Mouse (Mus musculus): ENCODE measurements at regions not wholly inside any gene's neighbourhood (a gene's known extent, or its start where the extent isn't known, plus 50 kb on each side); places are given as distances from the start of the nearest gene placed in this dataset.

DNA sequence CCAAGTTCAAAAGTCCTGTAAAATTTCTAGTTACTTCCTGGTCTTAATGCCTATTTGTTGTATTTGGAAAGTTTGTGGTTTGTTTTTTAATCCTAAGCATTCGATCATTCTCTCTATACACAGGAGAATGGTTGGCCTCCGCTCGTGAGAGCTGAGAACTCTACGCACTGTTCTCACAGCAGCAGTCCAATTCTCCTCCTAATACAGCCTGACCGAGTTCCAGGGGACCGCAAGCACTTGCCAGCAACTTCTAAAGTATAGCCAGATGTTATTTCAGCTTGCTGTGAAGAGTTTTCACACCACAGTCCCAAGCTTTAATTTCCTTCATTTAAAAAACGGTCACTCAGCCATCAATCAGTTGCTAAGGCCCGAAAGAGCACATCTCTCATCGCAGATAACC is 329.3 kb upstream of the Hsf2 start:
- WGBS, result 86% methylated on average over 9 of the region's 9 CpGs
- Histone ChIP-seq H3K27ac (ENCODE audit: low read length) (no peak overlapping the region), H3K9me3 (ENCODE audit: control insufficient read depth, low read length) (no peaks in the 10 kb centered on the region), H3K4me3 (replicated peaks; ENCODE audit: low read length) (no peak overlapping the region), H3K9ac (replicated peaks; ENCODE audit: low read depth, low read length) (no peak overlapping the region), H3K4me2 (ENCODE audit: low read length) (no peak overlapping the region), H3K36me3 (ENCODE audit: control insufficient read depth, insufficient read depth) (no peaks in the 10 kb centered on the region), H3K4me1 (replicated peaks; ENCODE audit: control insufficient read depth, insufficient read depth, low read length) (no peaks in the 10 kb centered on the region), H3K27me3 (replicated peaks; ENCODE audit: control insufficient read depth, insufficient read depth, low read length) (no peaks in the 10 kb centered on the region)
- ATAC-seq, result no peak

- H3K9me3 ChIP-seq (ENCODE audit: control insufficient read depth, low read length), result no peaks in the 10 kb centered on the region
- no peaks in the 10 kb centered on the region for H3K36me3 ChIP-seq (ENCODE audit: control insufficient read depth, insufficient read depth)
- ATAC-seq, result no peak
Observed at GRCm38 (mm10) chr10:57160546-57160945, 325.6 kb upstream of the Hsf2 start.

GRCm38 (mm10) chr10:57163359-57163758 is 322.8 kb upstream of the Hsf2 start:
- H3K4me1 ChIP-seq (replicated peaks; ENCODE audit: control insufficient read depth, insufficient read depth, low read length), result no peaks in the 10 kb centered on the region
- no peak for ATAC-seq
- no peak overlapping the region for H3K9ac ChIP-seq (replicated peaks; ENCODE audit: low read depth, low read length)
- no peak overlapping the region for H3K4me2 ChIP-seq (ENCODE audit: low read length)
- no peaks in the 10 kb centered on the region for H3K9me3 ChIP-seq (ENCODE audit: control insufficient read depth, low read length)
- no peaks in the 10 kb centered on the region for H3K36me3 ChIP-seq (ENCODE audit: control insufficient read depth, insufficient read depth)
- no peak overlapping the region for H3K27ac ChIP-seq (ENCODE audit: low read length)
- no peaks in the 10 kb centered on the region for H3K27me3 ChIP-seq (replicated peaks; ENCODE audit: control insufficient read depth, insufficient read depth, low read length)
- 91% methylated on average over 5 of the region's 5 CpGs for WGBS
- H3K4me3 ChIP-seq (replicated peaks; ENCODE audit: low read length), result no peak overlapping the region

More at GRCm38 (mm10) chr10:57160546-57160945, 325.6 kb upstream of the Hsf2 start:
- H3K4me3 ChIP-seq (replicated peaks; ENCODE audit: low read length), result no peak overlapping the region
- no peak overlapping the region for H3K4me2 ChIP-seq (ENCODE audit: low read length)
- H3K27me3 ChIP-seq (replicated peaks; ENCODE audit: control insufficient read depth, insufficient read depth, low read length), result no peaks in the 10 kb centered on the region
- no peak overlapping the region for H3K27ac ChIP-seq (ENCODE audit: low read length)
- H3K9ac ChIP-seq (replicated peaks; ENCODE audit: low read depth, low read length), result no peak overlapping the region
- H3K4me1 ChIP-seq (replicated peaks; ENCODE audit: control insufficient read depth, insufficient read depth, low read length), result no peaks in the 10 kb centered on the region

DNA sequence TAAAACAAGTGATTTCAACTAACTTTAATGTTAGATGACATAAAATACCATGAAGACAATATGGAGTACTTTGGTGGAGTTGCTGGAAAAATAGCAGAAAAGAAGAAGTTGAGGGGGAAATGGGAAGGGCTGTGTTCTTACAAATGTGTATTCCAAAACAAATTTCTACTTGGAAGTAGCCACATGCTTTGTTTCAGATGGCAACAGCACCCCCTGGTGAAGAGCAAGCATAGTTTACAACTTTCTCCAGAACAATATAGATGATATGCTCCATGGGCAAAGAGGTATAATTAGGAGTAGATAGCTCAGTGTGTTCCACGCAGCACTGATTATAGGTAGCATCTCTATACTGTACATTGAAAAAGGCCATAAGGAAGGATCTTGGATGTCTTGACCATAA is 302.6 kb upstream of the Hsf2 start:
- no peaks in the 10 kb centered on the region for H3K36me3 ChIP-seq (ENCODE audit: control insufficient read depth, insufficient read depth)
- H3K27me3 ChIP-seq (replicated peaks; ENCODE audit: control insufficient read depth, insufficient read depth, low read length), result no peaks in the 10 kb centered on the region
- 77% methylated on average over 1 of the region's 1 CpGs for WGBS
- no peak overlapping the region for H3K4me3 ChIP-seq (replicated peaks; ENCODE audit: low read length)
- no peaks in the 10 kb centered on the region for H3K4me1 ChIP-seq (replicated peaks; ENCODE audit: control insufficient read depth, insufficient read depth, low read length)
- H3K9ac ChIP-seq (replicated peaks; ENCODE audit: low read depth, low read length), result no peak overlapping the region
- H3K9me3 ChIP-seq (ENCODE audit: control insufficient read depth, low read length), result no peaks in the 10 kb centered on the region
- no peak overlapping the region for H3K27ac ChIP-seq (ENCODE audit: low read length)
- ATAC-seq, result no peak
- no peak overlapping the region for H3K4me2 ChIP-seq (ENCODE audit: low read length)

DNA sequence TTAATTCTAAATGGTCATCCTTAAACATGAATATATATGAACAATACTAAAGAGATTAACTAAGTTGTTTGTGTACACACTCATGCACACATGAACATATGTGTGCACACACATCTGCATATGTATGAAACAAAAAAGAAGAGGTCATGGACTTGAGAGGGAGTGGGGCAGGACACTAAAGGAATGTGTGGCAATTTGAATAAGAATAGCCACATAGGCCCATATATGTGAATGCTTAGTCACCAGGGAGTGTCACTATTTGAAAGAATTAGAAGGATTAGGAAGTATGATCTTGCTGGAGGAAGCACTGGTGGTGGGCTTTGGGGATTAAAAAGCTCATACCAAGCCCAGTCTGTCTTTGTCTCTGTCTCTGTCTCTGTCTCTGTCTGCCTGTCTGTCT is 275.5 kb upstream of the Hsf2 start:
- Histone ChIP-seq H3K4me3 (replicated peaks; ENCODE audit: low read length) (no peak overlapping the region), H3K9ac (replicated peaks; ENCODE audit: low read depth, low read length) (no peak overlapping the region), H3K27ac (ENCODE audit: low read length) (no peak overlapping the region), H3K9me3 (ENCODE audit: control insufficient read depth, low read length) (no peaks in the 10 kb centered on the region), H3K4me1 (replicated peaks; ENCODE audit: control insufficient read depth, insufficient read depth, low read length) (no peaks in the 10 kb centered on the region), H3K36me3 (ENCODE audit: control insufficient read depth, insufficient read depth) (no peaks in the 10 kb centered on the region), H3K4me2 (ENCODE audit: low read length) (no peak overlapping the region), H3K27me3 (replicated peaks; ENCODE audit: control insufficient read depth, insufficient read depth, low read length) (no peaks in the 10 kb centered on the region)
- ATAC-seq, result no peak

DNA sequence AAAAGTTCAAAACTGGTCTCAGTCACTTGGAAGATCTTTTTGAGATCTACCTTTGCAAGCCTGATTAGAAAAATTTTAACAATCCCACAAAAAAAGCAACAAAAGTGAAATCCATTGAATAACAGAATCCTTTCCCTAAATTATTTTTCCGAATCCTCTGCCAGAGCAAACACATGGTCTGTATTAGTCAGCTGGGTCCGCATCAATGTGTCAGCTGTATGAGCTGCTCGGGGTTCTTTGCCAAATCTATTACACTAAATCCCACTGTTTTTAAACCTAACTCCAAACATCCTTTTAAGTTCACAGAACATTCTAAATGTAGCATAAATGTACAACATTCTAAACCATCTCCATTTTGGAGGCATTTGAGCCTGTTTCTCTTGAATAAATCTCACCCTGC is 255.1 kb upstream of the Hsf2 start:
- no peaks in the 10 kb centered on the region for H3K4me1 ChIP-seq (replicated peaks; ENCODE audit: control insufficient read depth, insufficient read depth, low read length)
- 66% methylated on average over 3 of the region's 3 CpGs for WGBS
- H3K9ac ChIP-seq (replicated peaks; ENCODE audit: low read depth, low read length), result no peak overlapping the region
- H3K4me2 ChIP-seq (ENCODE audit: low read length), result no peak overlapping the region
- H3K9me3 ChIP-seq (ENCODE audit: control insufficient read depth, low read length), result no peaks in the 10 kb centered on the region
- H3K36me3 ChIP-seq (ENCODE audit: control insufficient read depth, insufficient read depth), result no peaks in the 10 kb centered on the region
- no peak for ATAC-seq
- H3K27ac ChIP-seq (ENCODE audit: low read length), result no peak overlapping the region
- H3K27me3 ChIP-seq (replicated peaks; ENCODE audit: control insufficient read depth, insufficient read depth, low read length), result no peaks in the 10 kb centered on the region
- no peak overlapping the region for H3K4me3 ChIP-seq (replicated peaks; ENCODE audit: low read length)

DNA sequence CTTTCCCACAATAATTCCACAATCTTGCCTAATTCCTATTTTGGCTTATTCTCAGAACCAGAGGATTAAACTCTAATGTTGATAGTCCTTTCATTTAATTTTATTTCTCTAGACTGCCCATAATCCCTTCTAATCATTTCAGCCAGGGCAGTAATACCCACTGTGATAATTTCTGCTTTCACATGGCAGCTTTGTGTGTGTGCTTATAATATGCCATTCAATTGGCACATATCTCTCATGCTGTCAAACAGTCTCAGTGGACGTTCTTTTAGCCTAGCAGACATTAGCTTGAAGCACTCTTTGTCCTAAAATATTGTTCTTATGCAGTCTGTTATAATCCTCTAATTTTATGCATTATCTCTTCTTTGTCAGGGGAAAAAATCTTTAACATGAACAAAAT is 205.0 kb upstream of the Hsf2 start:
- no peaks in the 10 kb centered on the region for H3K9me3 ChIP-seq (ENCODE audit: control insufficient read depth, low read length)
- WGBS, result 7% methylated on average over 1 of the region's 1 CpGs
- H3K4me1 ChIP-seq (replicated peaks; ENCODE audit: control insufficient read depth, insufficient read depth, low read length), result no peaks in the 10 kb centered on the region
- no peak overlapping the region for H3K27ac ChIP-seq (ENCODE audit: low read length)
- no peak overlapping the region for H3K4me3 ChIP-seq (replicated peaks; ENCODE audit: low read length)
- no peak overlapping the region for H3K4me2 ChIP-seq (ENCODE audit: low read length)
- ATAC-seq, result no peak
- no peaks in the 10 kb centered on the region for H3K36me3 ChIP-seq (ENCODE audit: control insufficient read depth, insufficient read depth)
- no peak overlapping the region for H3K9ac ChIP-seq (replicated peaks; ENCODE audit: low read depth, low read length)
- no peaks in the 10 kb centered on the region for H3K27me3 ChIP-seq (replicated peaks; ENCODE audit: control insufficient read depth, insufficient read depth, low read length)

DNA sequence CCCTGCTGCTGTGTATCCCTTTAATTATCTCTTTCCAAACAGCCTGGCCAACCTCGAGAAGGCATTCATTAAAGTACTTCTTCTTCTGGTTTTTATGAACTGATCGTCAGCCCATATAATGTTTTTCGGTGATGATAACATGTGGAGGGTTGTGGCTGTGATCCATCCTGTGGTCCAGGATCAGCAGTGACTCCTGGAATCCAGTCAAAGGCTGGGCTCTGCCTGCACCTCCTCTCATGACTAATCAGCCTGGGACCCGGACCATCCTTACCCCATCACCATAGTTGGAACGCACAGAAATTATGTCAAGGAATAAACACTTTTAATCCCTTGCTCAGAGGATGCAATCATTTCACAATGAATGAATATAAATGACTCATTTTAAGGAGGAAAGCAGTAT is 203.3 kb upstream of the Hsf2 start:
- ATAC-seq, result no peak
- WGBS, result 75% methylated on average over 5 of the region's 5 CpGs

GRCm38 (mm10) chr10:57291596-57291995 is 194.6 kb upstream of the Hsf2 start:
- Histone ChIP-seq H3K27me3 (replicated peaks; ENCODE audit: control insufficient read depth, insufficient read depth, low read length) (no peaks in the 10 kb centered on the region), H3K9ac (replicated peaks; ENCODE audit: low read depth, low read length) (no peak overlapping the region), H3K4me3 (replicated peaks; ENCODE audit: low read length) (no peak overlapping the region), H3K27ac (ENCODE audit: low read length) (no peak overlapping the region), H3K9me3 (ENCODE audit: control insufficient read depth, low read length) (no peaks in the 10 kb centered on the region), H3K4me1 (replicated peaks; ENCODE audit: control insufficient read depth, insufficient read depth, low read length) (no peaks in the 10 kb centered on the region), H3K4me2 (ENCODE audit: low read length) (no peak overlapping the region), H3K36me3 (ENCODE audit: control insufficient read depth, insufficient read depth) (no peaks in the 10 kb centered on the region)
- whole genome bisulfite sequencing, result 94% methylated on average over 10 of the region's 10 CpGs
- no peak for ATAC-seq

More for the DNA sequence above, 203.3 kb upstream of the Hsf2 start:
- Histone ChIP-seq H3K4me1 (replicated peaks; ENCODE audit: control insufficient read depth, insufficient read depth, low read length) (no peaks in the 10 kb centered on the region), H3K9me3 (ENCODE audit: control insufficient read depth, low read length) (no peaks in the 10 kb centered on the region), H3K4me2 (ENCODE audit: low read length) (no peak overlapping the region), H3K27me3 (replicated peaks; ENCODE audit: control insufficient read depth, insufficient read depth, low read length) (no peaks in the 10 kb centered on the region), H3K27ac (ENCODE audit: low read length) (no peak overlapping the region), H3K9ac (replicated peaks; ENCODE audit: low read depth, low read length) (no peak overlapping the region), H3K4me3 (replicated peaks; ENCODE audit: low read length) (no peak overlapping the region), H3K36me3 (ENCODE audit: control insufficient read depth, insufficient read depth) (no peaks in the 10 kb centered on the region)

GRCm38 (mm10) chr10:57313799-57314198 is 172.4 kb upstream of the Hsf2 start:
- Histone ChIP-seq H3K27me3 (replicated peaks; ENCODE audit: control insufficient read depth, insufficient read depth, low read length) (no peaks in the 10 kb centered on the region), H3K36me3 (ENCODE audit: control insufficient read depth, insufficient read depth) (no peaks in the 10 kb centered on the region), H3K27ac (ENCODE audit: low read length) (no peak overlapping the region), H3K9ac (replicated peaks; ENCODE audit: low read depth, low read length) (no peak overlapping the region), H3K9me3 (ENCODE audit: control insufficient read depth, low read length) (no peaks in the 10 kb centered on the region), H3K4me1 (replicated peaks; ENCODE audit: control insufficient read depth, insufficient read depth, low read length) (no peaks in the 10 kb centered on the region), H3K4me3 (replicated peaks; ENCODE audit: low read length) (no peak overlapping the region), H3K4me2 (ENCODE audit: low read length) (no peak overlapping the region)
- WGBS, result 75% methylated on average over 3 of the region's 3 CpGs
- ATAC-seq, result peak; percentile 83

Measured in forebrain, embryonic 16.5 days (tissue).